Mouse (Mus musculus) kidney, adult 2 months (tissue): ENCODE measurements around the gene Ldb3. TPM values are rescaled to one million over a fixed set of nuclear protein-coding genes. Genes with fewer than 3 reads are reported as not detected.
A peak's percentile ranks its signal among the peaks of the same experiment; 100 is the strongest.

ENCODE experiments used
- DNase-seq: peaks from one replicate; pipeline ENCODE4 v3.0.0; 2021
- H3K27ac ChIP-seq: fragments of 200-500 bp; 2 replicates; pipeline ENCODE4 v1.5.1; 2012; ENCODE audit warnings: low read depth, low read length, control low read depth, inconsistent platforms; ENCODE audit not compliant: insufficient read depth
- H3K27me3 ChIP-seq: fragments of 200-500 bp; replicated peaks from 2 replicates; pipeline ENCODE4 v1.6.1; 2012; ENCODE audit warnings: mild to moderate bottlenecking, moderate library complexity, low read length, inconsistent platforms; ENCODE audit not compliant: control insufficient read depth, insufficient read depth
- H3K36me3 ChIP-seq: fragments of 200-500 bp; 2 replicates; pipeline ENCODE4 v1.6.1; 2012; ENCODE audit warnings: mild to moderate bottlenecking, moderate library complexity, low read length, inconsistent platforms; ENCODE audit not compliant: control insufficient read depth, insufficient read depth
- H3K4me1 ChIP-seq: fragments of 200-500 bp; 2 replicates; pipeline ENCODE4 v1.6.1; 2011; ENCODE audit warnings: low read length; ENCODE audit not compliant: control insufficient read depth, insufficient read depth
- H3K4me3 ChIP-seq: fragments of 200-500 bp; 2 replicates; pipeline ENCODE4 v1.5.1; 2011; ENCODE audit warnings: mild to moderate bottlenecking, low read depth, low read length, control low read depth; ENCODE audit not compliant: insufficient read depth
- CTCF ChIP-seq: fragments of 200-500 bp; conservative IDR thresholded peaks from 2 replicates; pipeline ENCODE4 v1.5.1; 2011; ENCODE audit warnings: low read depth, mild to moderate bottlenecking, control low read depth, low read length, moderate library complexity, mixed read lengths; ENCODE audit not compliant: insufficient read depth, insufficient read length
- POLR2A ChIP-seq: fragments of 200-500 bp; IDR thresholded peaks from one replicate; pipeline ENCODE4 v1.6.1; 2011; ENCODE audit warnings: low read depth, low read length, control low read depth
- WGBS: fragments of 180-500 bp; shearing (Covaris S2); methylation state at CpG from one replicate; pipeline ENCODE4 v1.1.7; 2018; 5-methylcytosine and 5-hydroxymethylcytosine counted together
- polyA plus RNA-seq: library from polyadenylated mRNA; depleted of rRNA; stranded (reverse); fragments of >200 nt; gene quantifications from 2 replicates; pipeline ENCODE4 v1.2.3, GENCODE M21; 2012

The Ldb3 gene
- polyA plus RNA-seq, 1 experiment, result 26.0 TPM

DNA sequence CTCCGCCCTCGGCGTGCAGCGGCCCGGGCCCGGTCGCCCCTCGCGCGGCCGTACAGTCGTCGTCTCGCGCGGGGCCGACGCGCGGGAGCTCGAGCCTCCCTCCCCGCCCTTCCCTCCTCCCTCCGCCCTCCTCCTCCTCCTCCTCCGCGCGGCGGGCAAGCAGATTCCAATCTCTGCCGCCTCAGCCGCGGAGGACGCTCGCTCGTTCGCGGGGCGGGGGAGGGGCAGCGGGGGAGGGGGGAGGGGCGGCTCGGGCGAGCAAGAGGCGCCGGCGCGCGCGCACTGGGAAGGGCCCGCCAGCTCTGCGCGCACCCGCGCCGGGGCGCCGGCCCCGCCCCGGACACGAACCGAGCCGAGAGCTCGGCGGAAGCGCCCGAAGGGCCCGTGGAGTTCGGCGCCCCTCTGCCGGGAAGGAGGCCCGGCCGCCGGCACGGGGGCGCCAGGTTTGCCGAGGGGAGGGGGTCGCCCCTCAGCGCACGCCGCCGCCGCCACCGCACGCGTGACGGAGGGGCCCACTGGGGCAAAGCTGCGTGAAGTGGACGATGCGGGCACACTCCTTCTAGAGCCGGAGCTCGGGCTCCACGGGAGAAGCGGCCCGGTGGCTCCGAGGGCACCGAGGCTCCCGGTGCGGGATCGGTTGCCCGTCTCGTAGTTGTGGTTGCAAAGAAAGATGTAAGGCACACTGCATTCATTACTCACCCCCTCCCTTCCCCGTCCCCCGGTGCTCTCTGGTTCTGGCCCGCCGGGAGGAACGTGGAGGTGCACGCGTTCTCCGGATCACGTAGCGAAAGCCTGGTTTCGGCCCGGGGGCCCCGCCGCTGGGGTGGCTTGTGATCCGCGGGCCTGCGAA is 85.8 kb downstream of the Ldb3 start:
- DNase-seq, result peak; percentile 92
- WGBS, result under 1% methylated on average over 92 of the region's 115 CpGs
- Histone ChIP-seq H3K27me3 (no peaks in the 10 kb centered on the region), H3K4me1 (peaks cover 12% of the 10 kb centered on the region; the same call in 1 of the 2 replicates), H3K27ac (peak overlapping the region; percentile 97), H3K36me3 (no peaks in the 10 kb centered on the region), H3K4me3 (peak overlapping the region; percentile 96)
- no peak for TF ChIP-seq POLR2A
- TF ChIP-seq CTCF, result no peak

GRCm38 (mm10) chr14:34501804-34502474 is 86.5 kb downstream of the Ldb3 start:
- no peaks in the 10 kb centered on the region for H3K27me3 ChIP-seq
- peaks cover 12% of the 10 kb centered on the region; the same call in 1 of the 2 replicates for H3K4me1 ChIP-seq
- peak; percentile 54 for DNase-seq
- peak overlapping the region; percentile 93 for H3K27ac ChIP-seq
- TF ChIP-seq POLR2A, result no peak
- no peak for TF ChIP-seq CTCF
- under 1% methylated on average over 71 of the region's 77 CpGs for WGBS
- no peaks in the 10 kb centered on the region for H3K36me3 ChIP-seq
- peak overlapping the region; percentile 92 for H3K4me3 ChIP-seq

DNA sequence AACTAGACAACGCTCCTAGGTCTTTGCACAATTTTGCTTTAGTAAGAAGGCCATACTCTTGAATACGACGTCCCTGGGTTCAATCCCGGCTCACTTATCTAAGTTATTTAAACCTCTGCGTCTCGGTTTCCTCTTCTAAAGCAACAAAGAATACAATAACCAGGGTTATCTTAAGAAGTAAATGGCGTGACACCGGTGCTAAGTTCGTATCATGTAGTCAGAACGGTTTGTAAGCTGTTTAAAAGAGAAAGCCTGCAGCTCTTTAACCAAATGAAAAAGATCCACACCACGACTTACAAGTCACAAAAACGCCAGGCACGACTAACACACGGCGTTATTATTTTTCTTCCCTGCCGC is 87.1 kb downstream of the Ldb3 start:
- H3K4me3 ChIP-seq, result peak overlapping the region; percentile 92
- TF ChIP-seq POLR2A, result no peak
- no peak for TF ChIP-seq CTCF
- peaks cover 12% of the 10 kb centered on the region; the same call in 1 of the 2 replicates for H3K4me1 ChIP-seq
- peak overlapping the region; percentile 93 for H3K27ac ChIP-seq
- WGBS, result under 1% methylated on average over 16 of the region's 16 CpGs
- peak; percentile 43 for DNase-seq
- no peaks in the 10 kb centered on the region for H3K36me3 ChIP-seq
- no peaks in the 10 kb centered on the region for H3K27me3 ChIP-seq

- WGBS, result 7% methylated on average over 4 of the region's 4 CpGs
- no peaks in the 10 kb centered on the region for H3K27me3 ChIP-seq
- H3K4me3 ChIP-seq, result no peak overlapping the region
- DNase-seq, result peak; percentile 26
- no peaks in the 10 kb centered on the region for H3K36me3 ChIP-seq
- no peak overlapping the region for H3K27ac ChIP-seq
- peaks cover 15% of the 10 kb centered on the region; the same call in 1 of the 2 replicates for H3K4me1 ChIP-seq
- no peak for TF ChIP-seq POLR2A
- no peak for TF ChIP-seq CTCF
Measured at GRCm38 (mm10) chr14:34500309-34500708, 88.2 kb downstream of the Ldb3 start.

GRCm38 (mm10) chr14:34499664-34500063 is 88.8 kb downstream of the Ldb3 start:
- H3K27ac ChIP-seq, result no peak overlapping the region

DNA sequence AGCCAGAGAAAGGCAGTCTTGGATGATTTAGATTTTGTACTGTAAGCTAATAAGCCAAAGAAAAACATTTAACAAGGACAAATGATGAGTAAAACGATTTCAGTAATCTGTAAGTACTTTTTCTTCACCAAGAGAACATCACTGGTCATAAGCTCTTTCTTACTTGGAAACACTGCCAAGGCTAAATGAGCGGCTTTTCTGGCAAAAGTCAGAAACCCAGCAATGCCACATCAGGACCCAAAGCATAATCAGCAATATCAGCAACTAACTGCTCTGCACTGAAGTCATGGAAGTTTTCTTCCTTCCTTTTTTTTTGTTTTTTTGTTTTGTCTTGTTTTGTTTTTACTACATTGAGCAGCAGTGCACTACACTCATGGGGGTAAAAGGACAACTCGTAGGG is 91.1 kb downstream of the Ldb3 start:
- peak overlapping the region; percentile 22; the same call in 1 of the 2 replicates for H3K27ac ChIP-seq
- no peaks in the 10 kb centered on the region for H3K36me3 ChIP-seq
- no peak overlapping the region for H3K4me3 ChIP-seq
- DNase-seq, result no peak
- 19% methylated on average over 3 of the region's 3 CpGs for WGBS
- no peaks in the 10 kb centered on the region for H3K27me3 ChIP-seq
- H3K4me1 ChIP-seq, result peaks cover 16% of the 10 kb centered on the region; the same call in 1 of the 2 replicates
- TF ChIP-seq POLR2A, result no peak
- TF ChIP-seq CTCF, result no peak

More at GRCm38 (mm10) chr14:34499664-34500063, 88.8 kb downstream of the Ldb3 start:
- 53% methylated on average over 4 of the region's 4 CpGs for WGBS
- no peaks in the 10 kb centered on the region for H3K27me3 ChIP-seq
- H3K4me3 ChIP-seq, result no peak overlapping the region
- H3K36me3 ChIP-seq, result no peaks in the 10 kb centered on the region
- no peak for TF ChIP-seq CTCF
- TF ChIP-seq POLR2A, result no peak
- H3K4me1 ChIP-seq, result peaks cover 15% of the 10 kb centered on the region; the same call in 1 of the 2 replicates
- DNase-seq, result no peak

GRCm38 (mm10) chr14:34493682-34494081 is 94.8 kb downstream of the Ldb3 start:
- 77% methylated on average over 3 of the region's 3 CpGs for WGBS
- TF ChIP-seq CTCF (no peak), POLR2A (no peak)
- H3K36me3 ChIP-seq, result no peaks in the 10 kb centered on the region
- no peak overlapping the region for H3K27ac ChIP-seq
- DNase-seq, result no peak
- peaks cover 29% of the 10 kb centered on the region for H3K4me1 ChIP-seq
- H3K27me3 ChIP-seq, result no peaks in the 10 kb centered on the region
- no peak overlapping the region for H3K4me3 ChIP-seq
